Mouse (Mus musculus): ENCODE data around the gene Lpin1. TPM values are rescaled to one million over a fixed set of nuclear protein-coding genes. Genes with fewer than 3 reads are reported as not detected.

The Lpin1 gene
- total RNA-seq, 2 experiments from 2014 or later: 279 to 395 TPM

DNA sequence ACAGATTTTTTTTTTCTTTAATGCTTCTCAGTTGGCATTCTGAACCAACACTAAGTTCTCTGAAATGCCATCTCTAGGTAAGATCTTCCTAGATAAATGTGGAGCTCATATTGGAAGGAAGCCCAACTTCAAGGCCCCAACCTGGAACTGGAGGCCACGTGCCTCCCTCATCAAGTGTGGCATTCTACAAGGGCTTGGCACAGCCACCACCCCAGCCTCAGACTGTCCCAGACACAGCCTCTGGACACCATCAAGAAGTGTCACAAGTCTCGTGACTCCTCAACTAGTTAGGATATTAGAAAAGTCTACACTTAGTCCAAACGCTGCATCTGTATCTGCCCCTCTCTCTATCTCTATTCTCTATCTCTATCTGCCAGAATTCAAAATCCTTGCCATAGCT lies 25.8 kb downstream of the Lpin1 start:
- Histone ChIP-seq H3K27ac (peak overlapping the region; percentile 92), H3K4me3 (peak overlapping the region; percentile 41; the same call in 1 of the 2 replicates)
- no peak for DNase-seq
- no peak for TF ChIP-seq CTCF (IDR thresholded peaks at IDR 0.05)
- intact Hi-C loops (cut with DNase I): no loop called here

DNA sequence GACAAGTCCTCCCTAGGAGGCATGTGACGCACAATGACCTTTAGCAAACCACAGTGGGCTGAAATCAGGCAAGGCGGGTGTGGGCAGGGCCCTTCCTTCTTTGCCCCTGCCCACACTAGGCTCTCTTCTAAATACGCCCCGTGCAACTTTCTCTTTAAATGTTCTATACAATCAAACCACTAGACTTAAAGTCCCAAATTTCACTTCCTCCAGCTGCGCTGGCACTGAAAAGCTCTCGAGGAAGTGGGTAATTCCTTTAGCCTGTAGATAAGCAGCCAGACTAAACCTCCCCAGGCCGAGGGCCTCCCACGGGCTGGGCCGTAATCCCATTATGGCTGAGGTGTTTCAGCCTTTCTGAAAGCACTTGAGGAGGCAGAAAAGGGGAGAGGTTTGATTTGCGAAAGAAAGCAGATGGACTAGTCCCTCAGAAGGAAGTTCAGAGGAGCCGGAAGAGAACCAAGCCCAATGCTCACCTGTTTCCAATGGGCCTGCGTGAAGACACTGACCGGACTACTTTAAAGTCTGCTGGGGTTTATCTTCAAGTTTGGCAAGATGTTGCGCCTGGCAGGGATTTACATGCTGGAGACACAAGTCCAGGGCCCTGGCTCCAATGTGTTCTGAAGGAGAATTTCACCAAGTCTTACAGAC lies 26.6 kb downstream of the Lpin1 start:
- Histone ChIP-seq H3K4me3 (peak overlapping the region; percentile 2; the same call in 1 of the 2 replicates), H3K27ac (peak overlapping the region; percentile 92)
- DNase-seq: no peak

DNA sequence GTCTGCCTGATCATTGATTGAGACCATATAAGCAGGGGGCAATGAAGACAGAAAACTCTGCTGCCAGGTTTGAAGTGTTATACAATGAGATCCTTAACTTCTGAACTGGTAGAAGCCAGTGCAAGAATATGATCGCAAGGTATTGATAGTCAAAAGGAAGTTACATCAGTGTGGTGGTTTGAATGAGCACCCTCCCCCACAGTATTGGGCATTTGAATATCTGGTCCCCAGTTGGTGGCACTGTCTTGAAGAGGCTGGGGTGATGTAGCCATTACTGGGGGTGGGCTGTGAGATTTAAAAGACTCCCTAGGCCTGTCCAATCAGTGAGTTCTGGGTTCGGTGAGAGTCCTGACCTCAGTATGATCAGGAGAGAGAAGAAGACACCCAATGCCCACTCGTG lies 27.5 kb downstream of the Lpin1 start:
- no peak for DNase-seq

More for the DNA sequence above, 26.6 kb downstream of the Lpin1 start:
- TF ChIP-seq CTCF (IDR thresholded peaks at IDR 0.05): no peak
- intact Hi-C loops (cut with DNase I): no loop called here

DNA sequence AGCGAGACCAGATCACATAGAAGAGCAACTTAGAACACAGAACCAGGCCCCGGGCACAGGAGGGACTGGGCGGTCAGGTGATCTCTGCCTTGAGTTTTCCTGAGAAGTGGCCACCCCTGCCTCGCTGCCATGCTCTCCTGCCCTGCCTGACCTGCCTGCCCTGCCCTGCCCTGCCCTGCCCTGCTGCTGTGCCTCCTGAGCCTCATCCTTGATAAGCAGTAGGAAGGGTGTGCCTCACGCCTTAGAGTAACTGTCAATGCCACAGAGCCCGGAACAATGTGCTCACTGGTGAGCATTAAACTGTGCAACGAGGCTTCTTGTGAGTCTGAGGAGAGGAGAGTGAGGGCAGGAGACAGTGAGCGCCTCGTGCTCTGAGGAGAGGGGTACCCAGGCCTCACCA lies 30.5 kb downstream of the Lpin1 start:
- Histone ChIP-seq H3K27ac (peak overlapping the region; percentile 35; the same call in 1 of the 2 replicates), H3K4me3 (no peak overlapping the region)
- intact Hi-C loops (cut with DNase I): no loop called here
- TF ChIP-seq CTCF (IDR thresholded peaks at IDR 0.05): no peak
- no peak for DNase-seq

More for the DNA sequence above, 27.5 kb downstream of the Lpin1 start:
- intact Hi-C loops (cut with DNase I): no loop called here
- no peak for TF ChIP-seq CTCF (IDR thresholded peaks at IDR 0.05)
- no peak overlapping the region for H3K4me3 ChIP-seq
- H3K27ac ChIP-seq: peak overlapping the region; percentile 92; the same call in 1 of the 2 replicates

DNA sequence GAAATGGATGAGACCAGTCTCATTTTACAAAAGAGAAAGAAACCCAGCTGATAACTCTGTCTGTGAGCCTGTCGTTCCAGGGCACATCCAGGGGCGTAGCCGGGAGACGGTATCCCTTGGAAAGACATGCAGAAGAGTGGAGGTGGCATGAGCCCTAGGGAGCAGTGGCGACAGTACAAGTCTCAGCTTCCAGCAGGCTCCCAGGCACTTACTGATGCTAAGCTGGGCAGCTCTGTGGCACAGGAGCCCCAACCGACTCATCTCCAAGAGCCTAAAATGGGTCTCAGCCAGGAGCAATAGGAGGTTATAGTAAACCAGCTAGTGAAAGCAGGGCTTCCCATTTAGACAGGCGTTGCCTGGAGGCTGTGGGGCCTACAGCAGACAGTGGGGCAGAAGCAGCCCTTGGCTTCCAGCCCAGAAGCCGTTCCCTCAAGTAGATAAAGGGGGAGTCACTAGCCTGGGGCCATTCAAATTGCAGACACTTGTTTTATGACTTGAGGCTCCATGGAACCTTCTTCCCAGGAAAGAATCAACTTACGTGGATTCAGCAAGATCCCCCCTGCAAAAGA lies 33.0 kb downstream of the Lpin1 start:
- TF ChIP-seq CTCF (IDR thresholded peaks at IDR 0.05): no peak
- no peak overlapping the region for H3K4me3 ChIP-seq
- peak overlapping the region; percentile 58 for H3K27ac ChIP-seq
- intact Hi-C loops (cut with DNase I): no loop called here
- peak; percentile 62 for DNase-seq

DNA sequence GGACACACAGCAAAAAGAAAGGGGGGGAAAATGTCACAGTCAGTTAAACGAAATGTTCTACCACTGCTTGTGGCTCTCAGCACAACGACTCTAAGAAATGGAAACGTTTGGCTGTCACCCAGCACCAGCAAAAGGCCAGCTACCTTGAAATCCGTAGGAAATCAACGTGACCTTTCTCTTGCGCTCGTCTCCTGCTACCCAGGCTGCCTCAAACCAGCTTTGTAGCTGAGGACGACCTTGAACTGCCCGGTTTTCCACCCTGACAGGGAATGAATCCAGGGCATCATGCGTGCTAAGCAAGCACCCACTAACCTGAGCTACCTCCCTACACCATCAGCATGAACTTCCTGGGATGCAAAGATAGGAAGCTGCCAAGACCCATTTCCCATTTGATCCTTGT lies 39.5 kb downstream of the Lpin1 start:
- Histone ChIP-seq H3K4me3 (no peak overlapping the region), H3K27ac (peak overlapping the region; percentile 28; the same call in 1 of the 2 replicates)
- intact Hi-C loops (cut with DNase I): no loop called here
- no peak for DNase-seq
- TF ChIP-seq CTCF (IDR thresholded peaks at IDR 0.05): no peak

DNA sequence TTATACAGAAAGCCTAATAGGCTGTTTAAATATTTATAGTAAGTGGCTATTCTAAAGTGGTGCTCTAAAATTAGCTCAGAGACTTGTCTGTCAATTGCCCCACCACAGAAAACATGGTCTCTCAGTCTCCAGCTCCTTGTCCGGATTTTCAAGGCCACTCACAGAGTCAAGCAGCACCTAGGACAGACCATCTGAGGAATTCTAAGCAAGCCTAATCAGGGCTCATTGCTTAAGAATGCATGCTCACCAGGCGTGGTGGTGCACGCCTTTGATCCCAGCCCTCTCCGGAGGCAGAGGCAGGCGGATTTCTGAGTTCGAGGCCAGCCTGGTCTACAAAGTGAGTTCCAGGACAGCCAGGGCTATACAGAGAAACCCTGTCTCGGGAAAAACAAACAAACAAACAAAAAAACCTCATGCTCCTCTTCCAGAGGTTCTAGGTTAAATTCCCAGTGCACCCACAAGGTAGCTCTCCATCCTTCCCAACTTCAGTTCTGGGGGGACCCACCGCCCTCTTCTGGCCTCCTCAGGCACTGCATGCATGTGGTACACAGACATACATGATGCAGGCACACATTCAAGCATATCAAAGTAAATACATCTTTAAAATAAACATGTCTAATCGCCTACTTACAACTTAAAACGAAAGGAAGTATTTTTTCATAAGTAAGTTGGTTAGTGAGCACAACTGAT lies 40.2 kb downstream of the Lpin1 start:
- no peak for DNase-seq
- Histone ChIP-seq H3K27ac (no peak overlapping the region), H3K4me3 (no peak overlapping the region)
- peak; percentile 58 for TF ChIP-seq CTCF (IDR thresholded peaks at IDR 0.05)
- intact Hi-C loops (cut with DNase I): no loop called here

DNA sequence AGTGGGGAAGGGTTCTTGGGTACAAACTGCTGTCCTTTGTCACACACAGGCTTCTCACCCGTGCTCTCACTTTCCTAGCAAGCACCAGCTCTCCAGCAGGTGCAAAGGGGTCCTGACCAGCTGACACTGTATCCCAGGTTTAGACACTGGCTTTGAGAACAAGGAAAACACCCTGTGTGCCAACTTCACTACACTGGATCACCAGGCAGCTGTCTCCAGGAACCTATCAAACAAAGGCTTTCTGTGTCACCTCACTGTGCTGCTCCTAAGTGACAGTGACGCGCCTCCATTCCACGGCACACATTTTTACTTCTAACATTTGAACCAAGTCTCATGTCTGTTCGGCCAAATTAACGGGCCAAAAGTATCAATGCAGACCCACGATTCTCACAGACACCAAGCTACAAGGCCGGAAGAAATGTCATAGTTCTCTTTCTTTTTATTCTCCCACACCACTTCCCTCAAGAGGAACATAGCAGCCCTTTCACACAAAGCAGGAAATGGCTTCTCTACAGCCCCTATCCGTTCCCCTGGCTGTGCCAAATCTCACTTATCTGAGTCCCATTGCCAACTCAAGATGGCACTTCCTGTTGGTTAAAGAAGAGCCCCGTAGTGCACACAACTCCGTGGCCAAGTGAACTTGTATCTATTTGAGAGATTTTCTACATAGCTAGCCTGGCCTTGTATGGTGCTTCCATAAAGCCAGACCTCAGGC lies 41.7 kb downstream of the Lpin1 start:
- peak overlapping the region; percentile 57 for H3K27ac ChIP-seq
- no peak for TF ChIP-seq CTCF (IDR thresholded peaks at IDR 0.05)
- no peak overlapping the region for H3K4me3 ChIP-seq
- DNase-seq: no peak
- intact Hi-C loops (cut with DNase I): loop anchor here (1.0 to 5.0 kb wide), 3 partner anchors 63 to 238 kb away; no protein-coding TSS in a partner anchor

DNA sequence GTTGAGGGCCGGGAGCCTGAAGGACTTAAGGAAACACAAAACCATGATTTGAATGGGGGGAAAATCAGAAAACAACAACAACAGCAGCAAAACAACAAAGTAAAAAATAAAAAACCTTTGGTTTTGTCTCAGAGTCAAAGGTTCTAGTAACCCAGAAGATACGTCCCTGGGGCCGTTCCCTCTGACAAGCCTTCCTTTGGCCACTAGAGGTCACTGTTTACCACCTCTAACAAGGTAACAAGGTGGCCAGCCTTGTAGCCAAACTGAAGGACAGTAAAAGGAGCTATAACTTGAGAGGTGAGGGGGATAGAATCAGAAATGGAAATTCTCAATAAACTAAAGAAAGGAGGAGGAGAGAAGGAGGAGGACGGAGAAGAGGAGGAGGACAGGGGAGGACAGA lies 42.3 kb downstream of the Lpin1 start:
- peak; percentile 87; the same call in 1 of the 2 replicates for TF ChIP-seq CTCF (IDR thresholded peaks at IDR 0.05)
- DNase-seq: peak; percentile 56
- Histone ChIP-seq H3K4me3 (no peak overlapping the region), H3K27ac (peak overlapping the region; percentile 57; the same call in 1 of the 2 replicates)
- intact Hi-C loops (cut with DNase I): loop anchor here (1.0 to 5.0 kb wide), 3 partner anchors 64 to 239 kb away; no protein-coding TSS in a partner anchor

DNA sequence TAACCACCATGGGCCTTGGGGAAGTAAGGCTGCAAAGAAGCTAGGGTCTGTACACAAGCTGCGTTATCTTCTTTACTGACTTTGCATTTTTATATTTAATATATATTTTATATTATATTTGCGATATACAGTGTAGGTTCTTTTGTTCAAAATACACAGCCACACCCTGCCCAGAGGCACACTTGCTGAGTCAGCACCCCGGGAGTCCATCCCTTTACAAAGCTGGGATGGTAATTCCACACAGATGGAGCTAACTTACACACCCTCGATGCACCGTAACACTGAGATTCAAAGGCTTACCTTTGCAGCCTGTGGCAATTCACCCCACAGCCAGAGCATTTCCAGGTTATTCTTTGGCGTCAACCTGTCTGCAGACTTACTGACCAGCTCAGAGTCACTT lies 42.7 kb downstream of the Lpin1 start:
- TF ChIP-seq CTCF (IDR thresholded peaks at IDR 0.05): no peak
- peak overlapping the region; percentile 57; the same call in 1 of the 2 replicates for H3K27ac ChIP-seq
- no peak overlapping the region for H3K4me3 ChIP-seq
- no peak for DNase-seq
- intact Hi-C loops (cut with DNase I): loop anchor here (1.0 to 5.0 kb wide), 3 partner anchors 64 to 239 kb away; no protein-coding TSS in a partner anchor

GRCm38 (mm10) chr12:16563427-16563826 lies 47.3 kb downstream of the Lpin1 start:
- H3K4me3 ChIP-seq: no peak overlapping the region
- TF ChIP-seq CTCF (IDR thresholded peaks at IDR 0.05): peak; percentile 69
- intact Hi-C loops (cut with DNase I): loop anchor here (5.0 kb wide), 1 partner anchor 89 kb away; the partner anchor contains the start of gene Ntsr2
- H3K27ac ChIP-seq: peak overlapping the region; percentile 72
- peak; percentile 71 for DNase-seq

DNA sequence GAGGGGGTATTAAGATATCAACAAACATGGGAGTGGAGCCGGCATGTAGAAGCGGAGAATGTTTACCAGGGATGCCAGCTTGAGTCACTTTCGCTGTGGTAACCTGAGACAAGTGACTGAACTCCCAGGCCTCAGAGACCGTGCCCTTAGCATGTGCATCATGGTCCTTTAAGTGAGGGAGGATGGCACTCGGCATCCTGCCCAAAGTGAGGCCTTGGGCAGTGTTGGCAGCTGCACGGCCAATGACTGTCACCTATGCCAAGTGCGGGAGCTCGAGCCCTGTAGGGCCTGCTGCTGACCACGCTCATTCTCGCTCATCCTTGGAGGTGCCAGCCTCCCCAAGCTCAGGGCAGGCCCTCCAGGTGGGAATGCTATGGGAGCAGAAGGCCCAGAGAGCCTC lies 48.1 kb downstream of the Lpin1 start:
- Histone ChIP-seq H3K4me3 (no peak overlapping the region), H3K27ac (peak overlapping the region; percentile 72)
- peak; percentile 88 for DNase-seq
- intact Hi-C loops (cut with DNase I): loop anchor here (5.0 kb wide), 1 partner anchor 90 kb away; the partner anchor contains the start of gene Ntsr2
- no peak for TF ChIP-seq CTCF (IDR thresholded peaks at IDR 0.05)
